Mouse (Mus musculus) layer of hippocampus, adult 9-11 months (tissue): ENCODE results near the gene Eid2.
"Not testable (repeated sequence)": the region's sequence is repeated elsewhere in the genome, so short reads cannot be mapped to it uniquely, and the experiment has no call there.

ENCODE experiments used
- DNase-seq: peaks from one replicate; pipeline ENCODE4 v3.0.0; 2022

Eid2 gene

GRCm38 (mm10) chr7:28267129-28268041 lies at the start of gene Eid2:
Eid2 (plus strand) TSS chr7:28267881.
- DNase-seq = peak; percentile 90

GRCm38 (mm10) chr7:28218951-28219740 lies 48.5 kb upstream of the Eid2 start:
- peak; percentile 66 for DNase-seq

- DNase-seq = not testable (repeated sequence)
Observed at GRCm38 (mm10) chr7:28226836-28227235, 40.8 kb upstream of the Eid2 start.

- not testable (repeated sequence) for DNase-seq
Observed at GRCm38 (mm10) chr7:28227421-28227820, 40.3 kb upstream of the Eid2 start.

- DNase-seq = not testable (repeated sequence)
Observed at GRCm38 (mm10) chr7:28243943-28244342, 23.7 kb upstream of the Eid2 start.

GRCm38 (mm10) chr7:28248957-28249356 lies 18.7 kb upstream of the Eid2 start:
- no peak for DNase-seq

GRCm38 (mm10) chr7:28251976-28252375 lies 15.7 kb upstream of the Eid2 start:
- DNase-seq = no peak

GRCm38 (mm10) chr7:28254591-28254990 lies 13.1 kb upstream of the Eid2 start:
- no peak for DNase-seq

GRCm38 (mm10) chr7:28255476-28255875 lies 12.2 kb upstream of the Eid2 start:
- DNase-seq = no peak

- no peak for DNase-seq
Observed at GRCm38 (mm10) chr7:28262861-28263260, 4.8 kb upstream of the Eid2 start.

- no peak for DNase-seq
Observed at GRCm38 (mm10) chr7:28263786-28264185, 3.9 kb upstream of the Eid2 start.

- no peak for DNase-seq
Observed at GRCm38 (mm10) chr7:28265391-28265790, 2.3 kb upstream of the Eid2 start.

GRCm38 (mm10) chr7:28268042-28268531 lies 406 bp downstream of the Eid2 start:
- DNase-seq = no peak

GRCm38 (mm10) chr7:28268576-28268975 lies 895 bp downstream of the Eid2 start:
- DNase-seq = no peak

- no peak for DNase-seq
Observed at GRCm38 (mm10) chr7:28269355-28269754, 1.7 kb downstream of the Eid2 start.

GRCm38 (mm10) chr7:28271761-28272160 lies 4.1 kb downstream of the Eid2 start:
- DNase-seq = no peak

- no peak for DNase-seq
Observed at GRCm38 (mm10) chr7:28277237-28277614, 9.5 kb downstream of the Eid2 start.

- DNase-seq = peak; percentile 91
Observed at GRCm38 (mm10) chr7:28277615-28278278, 10.1 kb downstream of the Eid2 start, which contains the start of gene Eid2b. Eid2b (plus strand) TSS chr7:28277739.

GRCm38 (mm10) chr7:28278279-28278652 lies 10.6 kb downstream of the Eid2 start:
- DNase-seq = no peak

GRCm38 (mm10) chr7:28280630-28281029 lies 12.9 kb downstream of the Eid2 start:
- no peak for DNase-seq

GRCm38 (mm10) chr7:28290165-28290564 lies 22.5 kb downstream of the Eid2 start:
- DNase-seq = no peak

- DNase-seq = peak; percentile 31
Observed at GRCm38 (mm10) chr7:28290638-28291590, 23.2 kb downstream of the Eid2 start, which contains the start of gene Selenov. Selenov (minus strand) TSS chr7:28291186.
